Mouse (Mus musculus): Measurements from ENCODE around the gene Gm10382.
"Not testable (repeated sequence)": the region's sequence is repeated elsewhere in the genome, so short reads cannot be mapped to it uniquely, and the experiment has no call there.

The Gm10382 gene

DNA sequence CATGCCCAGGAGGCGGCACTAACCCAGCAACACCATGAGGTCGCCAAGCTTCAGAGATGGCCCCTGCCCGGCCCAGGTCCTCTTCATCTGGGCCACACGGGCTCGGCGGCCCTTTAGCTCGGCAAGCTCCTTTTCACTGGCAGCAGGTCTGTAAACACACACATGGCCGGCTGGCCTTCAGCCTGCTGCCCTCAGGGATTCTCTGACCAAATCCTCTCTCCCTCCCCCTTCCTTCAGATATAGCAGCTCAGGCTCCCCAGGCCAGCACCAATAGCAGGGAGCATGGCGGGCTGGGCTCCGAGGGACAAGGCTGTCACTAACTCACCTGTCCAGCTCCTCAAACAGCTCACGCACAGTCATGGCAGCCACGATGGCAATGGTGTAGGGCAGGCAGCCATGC, 29.5 kb downstream of the Gm10382 start:
- no peak for DNase-seq (ENCODE audit: low read depth, low spot score)

DNA sequence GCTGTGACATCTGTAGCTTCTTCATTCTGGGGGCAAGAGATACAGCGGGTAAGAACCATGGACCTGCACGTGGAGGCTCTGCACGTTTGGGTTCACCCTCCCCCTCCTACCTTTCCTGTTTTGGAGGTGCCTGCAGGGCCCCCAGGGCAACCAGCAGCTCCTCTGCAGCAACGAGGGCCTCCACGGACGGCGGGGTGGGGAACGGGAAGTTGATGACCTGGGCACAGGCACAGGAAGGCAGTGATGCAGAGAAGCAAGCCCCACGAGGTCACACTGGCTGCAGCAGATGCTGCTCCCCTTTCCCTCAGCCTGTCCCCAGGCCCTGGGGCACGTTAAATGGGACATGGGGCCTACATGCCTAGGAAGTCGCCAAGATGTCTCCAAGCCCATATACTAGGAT, 30.0 kb downstream of the Gm10382 start:
- DNase-seq (ENCODE audit: low read depth, low spot score) = no peak

DNA sequence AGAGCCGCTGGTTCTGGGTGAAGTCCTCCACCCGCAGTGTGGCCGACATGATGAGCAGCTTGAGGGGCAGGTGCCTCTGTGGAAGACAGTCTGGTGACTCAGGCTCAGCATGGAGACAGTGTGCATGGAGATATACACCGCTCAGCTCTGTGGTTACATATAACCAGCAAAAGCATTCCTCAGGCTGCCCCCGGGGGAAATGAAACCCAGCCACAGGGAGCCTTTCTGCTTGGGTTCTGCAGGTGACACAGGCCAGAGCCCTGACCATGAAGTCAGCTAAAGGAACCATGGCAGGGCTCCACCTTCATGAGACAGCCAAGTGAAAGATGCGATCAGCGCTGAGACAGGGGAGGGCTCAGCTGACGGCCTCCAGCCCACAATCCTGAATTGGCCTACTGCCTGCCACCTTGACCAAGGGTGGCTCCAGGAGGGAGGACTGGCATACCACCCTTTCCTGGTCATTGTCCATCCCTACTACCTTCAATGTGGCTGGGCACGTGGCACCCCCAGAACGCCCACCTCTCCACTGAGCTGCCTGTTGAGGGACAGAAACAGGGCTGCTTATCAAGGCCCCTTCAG, 36.7 kb downstream of the Gm10382 start:
- no peak for DNase-seq (ENCODE audit: low read depth, low spot score)

DNA sequence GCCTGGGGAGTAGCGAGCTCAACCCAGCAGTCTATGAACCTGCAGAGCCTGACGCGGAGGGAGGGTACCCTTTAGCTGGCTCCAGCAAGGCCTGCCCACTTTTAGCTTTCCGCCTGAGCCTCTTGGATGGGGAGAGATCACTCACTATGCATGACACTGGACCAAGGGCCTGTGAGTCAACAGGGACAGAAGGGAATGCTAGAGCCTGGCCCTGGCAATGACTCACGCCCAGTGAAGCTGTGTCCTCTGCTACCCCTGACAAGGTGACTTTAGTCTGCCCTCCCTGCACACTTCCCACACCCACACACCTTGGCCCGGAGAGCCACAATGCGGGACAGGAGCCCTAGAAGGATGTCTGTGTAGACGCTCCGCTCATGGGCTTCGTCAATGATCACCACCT, 37.2 kb downstream of the Gm10382 start:
- no peak for DNase-seq (ENCODE audit: low read depth, low spot score)

DNA sequence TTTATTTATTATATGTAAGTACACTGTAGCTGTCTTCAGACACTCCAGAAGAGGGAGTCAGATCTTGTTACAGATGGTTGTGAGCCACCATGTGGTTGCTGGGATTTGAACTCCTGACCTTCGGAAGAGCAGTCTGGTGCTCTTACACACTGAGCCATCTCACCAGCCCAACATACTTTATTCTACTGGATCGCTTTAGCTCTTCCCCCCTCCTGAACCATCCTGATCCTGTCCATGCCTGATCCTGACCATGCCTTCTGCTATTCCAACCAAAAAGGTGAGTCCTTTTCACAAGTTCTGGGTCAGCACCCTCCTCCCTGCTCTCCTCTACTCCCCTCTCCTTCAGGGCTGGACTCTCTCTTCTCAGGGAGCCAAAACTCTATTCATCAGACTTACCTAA, 43.2 kb downstream of the Gm10382 start:
- not testable (repeated sequence) for DNase-seq (ENCODE audit: low read depth, low spot score)

DNA sequence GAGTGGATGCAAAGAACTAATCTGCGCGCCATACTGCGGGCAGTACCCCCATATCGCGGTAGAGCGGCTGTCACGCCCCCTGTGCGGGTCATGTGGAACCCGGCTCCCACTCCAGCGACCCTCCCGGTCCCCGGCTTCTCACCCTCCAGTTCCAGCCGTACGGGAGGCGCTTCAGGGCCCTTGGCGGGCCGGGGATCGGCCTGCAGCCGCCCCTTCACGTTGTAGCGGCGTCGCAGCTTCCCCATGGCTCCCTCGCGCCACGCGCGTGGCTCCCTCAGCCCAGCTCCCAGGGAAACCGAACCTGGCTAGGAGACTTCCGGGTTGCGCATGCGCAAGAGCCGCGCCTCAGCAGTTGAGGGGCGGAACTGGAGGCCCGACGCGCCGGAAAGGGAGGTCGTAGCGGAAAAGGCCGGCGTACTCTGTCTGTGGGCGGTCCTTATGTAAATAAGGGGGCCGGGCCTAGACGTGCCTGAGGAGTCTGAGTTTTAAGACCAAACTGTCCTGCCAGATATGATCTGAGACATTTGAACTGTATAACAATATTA, 44.7 kb downstream of the Gm10382 start, which contains the start of gene Dhx37:
Dhx37 (minus strand) TSS at position 329 of the 545 bp plus-strand sequence.
- peak; percentile 97 for DNase-seq (ENCODE audit: low read depth, low spot score)

DNA sequence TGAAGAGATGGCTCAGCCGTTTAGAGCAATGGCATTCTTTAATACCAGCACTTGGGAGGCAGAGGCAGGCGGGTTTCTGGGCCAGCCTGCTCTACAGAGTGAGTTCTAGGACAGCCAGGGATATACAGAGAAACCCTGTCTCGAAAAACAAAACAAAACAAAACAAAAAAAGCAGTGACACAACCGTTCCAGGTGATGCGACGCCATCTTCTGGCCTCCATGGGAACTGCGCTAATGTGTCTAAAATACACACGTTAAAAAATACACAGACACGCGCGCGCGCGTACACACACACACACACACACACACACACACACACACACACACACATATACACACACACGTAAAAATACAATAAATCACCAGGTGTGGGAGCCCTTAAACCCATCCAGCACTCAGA, 45.2 kb downstream of the Gm10382 start:
- not testable (repeated sequence) for DNase-seq (ENCODE audit: low read depth, low spot score)
